Mouse (Mus musculus) embryo, embryonic 11.5 days (tissue): ENCODE results near the gene Mesp2.
A peak's percentile ranks its signal among the peaks of the same experiment; 100 is the strongest.
"Not testable (repeated sequence)": the region's sequence is repeated elsewhere in the genome, so short reads cannot be mapped to it uniquely, and the experiment has no call there.

Source experiments
- DNase-seq: peaks from one replicate; pipeline ENCODE4 v3.0.0-alpha.2; 2012; ENCODE audit warnings: low read depth, low spot score

The Mesp2 gene

GRCm38 (mm10) chr7:79810611-79811506 lies at the start of gene Mesp2:
Gene Mesp2 (plus strand): TSS chr7:79810727.
- peak; percentile 63 for DNase-seq

GRCm38 (mm10) chr7:79761124-79761876 lies 49.2 kb upstream of the Mesp2 start:
- DNase-seq, result no peak

- no peak for DNase-seq
Observed at GRCm38 (mm10) chr7:79762106-79762505, 48.4 kb upstream of the Mesp2 start.

- no peak for DNase-seq
Observed at GRCm38 (mm10) chr7:79765991-79766390, 44.5 kb upstream of the Mesp2 start.

- no peak for DNase-seq
Observed at GRCm38 (mm10) chr7:79769664-79770063, 40.9 kb upstream of the Mesp2 start.

GRCm38 (mm10) chr7:79771561-79772512 lies 38.7 kb upstream of the Mesp2 start:
- no peak for DNase-seq

GRCm38 (mm10) chr7:79780647-79781626 lies 29.6 kb upstream of the Mesp2 start:
- DNase-seq, result peak; percentile 65

GRCm38 (mm10) chr7:79781826-79782515 lies 28.6 kb upstream of the Mesp2 start:
- no peak for DNase-seq

GRCm38 (mm10) chr7:79782516-79782855 lies 28.0 kb upstream of the Mesp2 start:
- no peak for DNase-seq

- DNase-seq, result no peak
Observed at GRCm38 (mm10) chr7:79786295-79786694, 24.2 kb upstream of the Mesp2 start.

GRCm38 (mm10) chr7:79789812-79790211 lies 20.7 kb upstream of the Mesp2 start:
- not testable (repeated sequence) for DNase-seq

GRCm38 (mm10) chr7:79792635-79793421 lies 17.7 kb upstream of the Mesp2 start:
- DNase-seq, result no peak

- DNase-seq, result no peak
Observed at GRCm38 (mm10) chr7:79793688-79794087, 16.8 kb upstream of the Mesp2 start, which contains the start of gene Mesp1. Gene Mesp1 (minus strand): TSS chr7:79793788.

- DNase-seq, result no peak
Observed at GRCm38 (mm10) chr7:79798606-79799005, 11.9 kb upstream of the Mesp2 start.

- peak; percentile 73 for DNase-seq
Observed at GRCm38 (mm10) chr7:79799048-79799447, 11.5 kb upstream of the Mesp2 start.

- no peak for DNase-seq
Observed at GRCm38 (mm10) chr7:79799506-79799905, 11.0 kb upstream of the Mesp2 start.

- no peak for DNase-seq
Observed at GRCm38 (mm10) chr7:79800336-79800735, 10.2 kb upstream of the Mesp2 start.

- DNase-seq, result no peak
Observed at GRCm38 (mm10) chr7:79801391-79801790, 9.1 kb upstream of the Mesp2 start.

GRCm38 (mm10) chr7:79802037-79802436 lies 8.5 kb upstream of the Mesp2 start:
- DNase-seq, result no peak
